Mouse (Mus musculus) embryonic fibroblast, embryonic 13.5 days (primary cell): ENCODE results near the gene Fndc3a.

Experiments used
- CTCF ChIP-seq: IDR thresholded peaks from 2 replicates; pipeline ENCODE4 v1.5.1; 2011; ENCODE audit warnings: mild to moderate bottlenecking, control low read depth, low read length, moderate library complexity, borderline replicate concordance; ENCODE audit not compliant: insufficient read depth
- POLR2A ChIP-seq: IDR thresholded peaks from 2 replicates; pipeline ENCODE4 v1.6.1; 2011; ENCODE audit warnings: low read depth, mild to moderate bottlenecking, control low read depth, low read length, moderate library complexity

GRCm38 (mm10) chr14:72580991-72581390, 128.8 kb downstream of the Fndc3a start:
- TF ChIP-seq CTCF (no peak), POLR2A (no peak)
